Mouse (Mus musculus): Measurements from ENCODE around the gene Scarb1. TPM values are rescaled to one million over a fixed set of nuclear protein-coding genes. Genes with fewer than 3 reads are reported as not detected.
A peak's percentile ranks its signal among the peaks of the same experiment; 100 is the strongest.
"Not testable (repeated sequence)": the region's sequence is repeated elsewhere in the genome, so short reads cannot be mapped to it uniquely, and the experiment has no call there.

The Scarb1 gene
- polyA plus RNA-seq (2014; fragmentation: Nextera tagmentation; extraction: Ambion mirVana): 47.6 and 50.8 TPM in 2 replicates

DNA sequence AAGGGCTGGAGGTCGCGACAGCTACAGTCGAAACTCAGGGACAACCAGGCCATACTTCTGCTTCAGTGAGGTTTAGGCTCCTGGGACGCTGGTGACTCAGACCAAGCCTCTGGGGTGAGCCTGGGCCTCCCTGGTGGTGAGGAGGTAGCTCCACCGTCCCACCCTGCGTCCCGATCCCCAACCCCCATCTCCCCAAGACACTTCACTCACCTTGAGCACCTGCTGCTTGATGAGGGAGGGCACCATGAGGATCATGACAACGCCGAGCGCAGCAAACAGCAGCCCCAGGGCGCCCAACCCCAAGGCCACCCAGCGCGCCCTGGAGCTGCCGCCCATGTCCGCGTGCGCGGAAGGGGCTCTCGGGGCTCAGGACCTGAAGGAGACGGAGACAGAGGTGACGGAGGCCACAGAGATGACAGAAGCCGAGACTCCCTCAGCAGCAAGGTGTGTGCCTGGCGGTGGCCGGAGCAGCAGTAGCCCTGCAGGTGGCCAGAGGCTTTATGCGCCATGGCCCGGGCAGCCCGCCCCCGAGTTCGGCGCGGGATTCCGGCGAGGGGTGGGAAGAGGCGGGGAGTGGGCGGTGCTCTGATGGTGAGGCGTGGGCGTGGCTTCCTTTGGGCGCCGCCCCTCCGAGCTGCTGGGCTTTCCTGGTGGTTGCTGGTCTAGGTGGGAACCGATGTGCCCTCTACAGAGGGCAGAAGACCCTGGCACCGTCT lies at the start of gene Scarb1:
Scarb1 (minus strand) TSS at position 548 of the 716 bp plus-strand sequence.
- Histone ChIP-seq H3K27me3 (replicated peaks; ENCODE audit: control insufficient read depth, insufficient read depth, low read length) (no peaks in the 10 kb centered on the region), H3K4me3 (ENCODE audit: low read depth, low read length) (peak within 1 kb of the TSS; percentile 86), H3K27ac (ENCODE audit: low read depth) (no peak within 1 kb of the TSS; the same call in 1 of the 2 replicates), H3K4me2 (ENCODE audit: low read length) (peak within 1 kb of the TSS; percentile 77), H3K4me1 (replicated peaks; ENCODE audit: control insufficient read depth, insufficient read depth, low read length) (peaks cover 17% of the 10 kb centered on the region), H3K9me3 (ENCODE audit: control insufficient read depth, low read length) (no peaks in the 10 kb centered on the region), H3K36me3 (ENCODE audit: control insufficient read depth, insufficient read depth, low read length) (no peaks in the 10 kb centered on the region), H3K9ac (ENCODE audit: low read length) (peak within 1 kb of the TSS; percentile 67)
- DNase-seq (ENCODE audit: low spot score) (peak; percentile 95), ATAC-seq (replicated peaks; ENCODE audit: low FRiP score, low TSS enrichment, low read depth) (peak; percentile 89)
- under 1% methylated on average over 34 of the region's 42 CpGs for WGBS

DNA sequence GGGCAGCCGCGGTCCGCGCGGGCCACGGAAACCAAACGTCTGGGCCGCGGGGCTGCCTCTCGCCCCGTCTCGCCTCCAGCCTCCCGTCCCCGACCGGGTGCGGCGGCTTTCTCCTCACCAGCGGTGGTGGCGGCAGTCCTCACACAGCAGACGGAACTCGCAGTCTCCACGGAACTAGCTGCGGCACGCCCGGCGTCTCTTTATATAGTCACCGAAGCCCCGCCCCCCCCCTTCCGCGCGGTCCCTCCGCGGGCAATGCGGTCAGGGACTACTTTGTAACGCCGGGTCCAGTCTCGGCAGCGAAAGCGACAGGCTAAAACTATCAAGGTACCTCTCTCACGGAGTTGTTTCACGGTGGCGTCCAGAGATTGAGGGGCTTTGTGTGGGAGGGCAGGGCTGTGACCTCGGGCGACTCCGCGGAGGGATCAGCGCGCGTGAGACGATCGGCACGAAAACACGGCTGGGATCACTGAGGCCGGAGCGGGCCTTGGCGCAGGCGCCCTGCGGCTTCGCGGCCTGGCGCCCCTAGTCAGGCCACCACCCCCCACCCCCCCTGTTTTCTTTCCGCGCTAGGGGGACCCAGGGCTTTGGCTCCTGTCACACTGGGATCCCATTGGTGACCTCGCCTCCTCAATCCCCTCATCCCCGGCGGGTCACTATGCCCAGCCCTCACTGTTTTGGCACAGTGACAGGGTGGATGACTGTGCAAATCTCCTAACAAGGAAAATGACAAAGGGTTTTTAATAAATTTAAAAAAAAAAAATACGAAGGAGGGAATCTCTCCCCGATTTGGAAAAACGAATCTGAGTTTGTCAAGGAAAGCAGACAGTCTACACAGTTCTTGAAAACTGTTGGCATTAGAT lies 48.9 kb upstream of the Scarb1 start, which contains the start of gene Ubc:
Ubc (minus strand) TSS at position 624 of the 863 bp plus-strand sequence.
- Histone ChIP-seq H3K9me3 (ENCODE audit: control insufficient read depth, low read length) (no peaks in the 10 kb centered on the region), H3K27ac (ENCODE audit: low read depth) (peak within 1 kb of the TSS; percentile 92), H3K36me3 (ENCODE audit: control insufficient read depth, insufficient read depth, low read length) (peaks cover 19% of the 10 kb centered on the region), H3K4me3 (ENCODE audit: low read depth, low read length) (peak within 1 kb of the TSS; percentile 99), H3K27me3 (replicated peaks; ENCODE audit: control insufficient read depth, insufficient read depth, low read length) (no peaks in the 10 kb centered on the region), H3K4me2 (ENCODE audit: low read length) (peak within 1 kb of the TSS; percentile 84), H3K4me1 (replicated peaks; ENCODE audit: control insufficient read depth, insufficient read depth, low read length) (peaks cover 26% of the 10 kb centered on the region), H3K9ac (ENCODE audit: low read length) (peak within 1 kb of the TSS; percentile 100)
- peak; percentile 59 for ATAC-seq (replicated peaks; ENCODE audit: low FRiP score, low TSS enrichment, low read depth)
- DNase-seq (ENCODE audit: low spot score): peak; percentile 99
- under 1% methylated on average over 68 of the region's 69 CpGs for WGBS

- Histone ChIP-seq H3K9me3 (ENCODE audit: control insufficient read depth, low read length) (no peaks in the 10 kb centered on the region), H3K4me2 (ENCODE audit: low read length) (peak within 1 kb of the TSS; percentile 84), H3K9ac (ENCODE audit: low read length) (peak within 1 kb of the TSS; percentile 100), H3K4me3 (ENCODE audit: low read depth, low read length) (peak within 1 kb of the TSS; percentile 99), H3K27ac (ENCODE audit: low read depth) (peak within 1 kb of the TSS; percentile 92), H3K36me3 (ENCODE audit: control insufficient read depth, insufficient read depth, low read length) (peaks cover 26% of the 10 kb centered on the region), H3K27me3 (replicated peaks; ENCODE audit: control insufficient read depth, insufficient read depth, low read length) (no peaks in the 10 kb centered on the region), H3K4me1 (replicated peaks; ENCODE audit: control insufficient read depth, insufficient read depth, low read length) (peaks cover 21% of the 10 kb centered on the region)
- WGBS: under 1% methylated on average over 41 of the region's 41 CpGs
- DNase-seq (ENCODE audit: low spot score): peak; percentile 91
- peak; percentile 22 for ATAC-seq (replicated peaks; ENCODE audit: low FRiP score, low TSS enrichment, low read depth)
Observed at GRCm38 (mm10) chr5:125389131-125389578, 48.3 kb upstream of the Scarb1 start, which contains the start of gene Gm10382. Gm10382 (plus strand) TSS chr5:125389322.

DNA sequence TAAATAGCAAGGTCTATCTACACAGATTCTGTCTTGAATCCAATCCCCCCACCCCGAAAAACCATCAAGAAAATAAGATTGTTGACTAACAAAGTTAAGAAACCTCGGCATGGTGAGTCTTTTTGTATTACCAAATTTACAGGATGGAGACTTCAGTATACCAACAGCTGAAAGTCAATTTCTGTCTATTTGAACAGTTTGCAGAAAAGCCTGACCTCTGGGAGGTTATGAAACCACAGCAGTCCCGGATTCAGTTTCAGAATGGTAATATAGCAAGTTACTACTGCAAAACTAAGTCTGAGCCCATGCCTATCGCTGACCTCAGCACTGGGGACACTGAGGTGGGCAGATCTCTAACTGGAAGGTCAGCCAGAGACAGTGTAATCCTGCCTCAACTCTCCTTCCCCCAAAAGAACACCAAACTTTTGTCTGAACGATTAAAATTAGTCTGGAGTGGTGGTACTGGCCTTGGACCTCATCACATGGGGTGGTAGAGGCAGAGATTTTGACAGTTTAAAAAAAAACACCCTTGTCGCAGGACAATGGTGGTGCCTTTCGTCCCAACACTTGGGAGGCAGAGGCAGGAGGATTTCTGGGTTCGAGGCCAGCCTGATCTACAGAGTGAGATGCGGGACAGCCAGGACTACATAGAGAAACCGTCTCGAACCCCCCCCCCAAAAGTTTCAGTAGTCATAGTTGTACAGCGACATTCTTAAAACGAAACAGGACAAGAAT lies 47.6 kb upstream of the Scarb1 start:
- WGBS: 21% methylated on average over 13 of the region's 13 CpGs
- H3K9ac ChIP-seq (ENCODE audit: low read length): peak overlapping the region; percentile 100
- H3K36me3 ChIP-seq (ENCODE audit: control insufficient read depth, insufficient read depth, low read length): peaks cover 32% of the 10 kb centered on the region
- peak overlapping the region; percentile 92; the same call in 1 of the 2 replicates for H3K27ac ChIP-seq (ENCODE audit: low read depth)
- DNase-seq (ENCODE audit: low spot score) (no peak), ATAC-seq (replicated peaks; ENCODE audit: low FRiP score, low TSS enrichment, low read depth) (no peak)
- peaks cover 15% of the 10 kb centered on the region; the same call in 1 of the 2 replicates for H3K4me1 ChIP-seq (replicated peaks; ENCODE audit: control insufficient read depth, insufficient read depth, low read length)
- H3K27me3 ChIP-seq (replicated peaks; ENCODE audit: control insufficient read depth, insufficient read depth, low read length): no peaks in the 10 kb centered on the region
- no peaks in the 10 kb centered on the region for H3K9me3 ChIP-seq (ENCODE audit: control insufficient read depth, low read length)
- H3K4me3 ChIP-seq (ENCODE audit: low read depth, low read length): peak overlapping the region; percentile 99
- H3K4me2 ChIP-seq (ENCODE audit: low read length): peak overlapping the region; percentile 84

- ATAC-seq (replicated peaks; ENCODE audit: low FRiP score, low TSS enrichment, low read depth); H3K4me2 ChIP-seq (ENCODE audit: low read length); H3K27ac ChIP-seq (ENCODE audit: low read depth); H3K27me3 ChIP-seq (replicated peaks; ENCODE audit: control insufficient read depth, insufficient read depth, low read length); H3K9me3 ChIP-seq (ENCODE audit: control insufficient read depth, low read length); H3K4me1 ChIP-seq (replicated peaks; ENCODE audit: control insufficient read depth, insufficient read depth, low read length); H3K4me3 ChIP-seq (ENCODE audit: low read depth, low read length); H3K9ac ChIP-seq (ENCODE audit: low read length); DNase-seq (ENCODE audit: low spot score): not testable (repeated sequence)
- WGBS: 94% methylated on average over 4 of the region's 6 CpGs
- H3K36me3 ChIP-seq (ENCODE audit: control insufficient read depth, insufficient read depth, low read length): peaks cover 32% of the 10 kb centered on the region
Observed at GRCm38 (mm10) chr5:125387295-125387694, 46.4 kb upstream of the Scarb1 start.

- Histone ChIP-seq H3K27me3 (replicated peaks; ENCODE audit: control insufficient read depth, insufficient read depth, low read length) (no peaks in the 10 kb centered on the region), H3K9me3 (ENCODE audit: control insufficient read depth, low read length) (no peaks in the 10 kb centered on the region), H3K36me3 (ENCODE audit: control insufficient read depth, insufficient read depth, low read length) (peaks cover 32% of the 10 kb centered on the region), H3K4me2 (ENCODE audit: low read length) (no peak overlapping the region), H3K9ac (ENCODE audit: low read length) (no peak overlapping the region), H3K4me3 (ENCODE audit: low read depth, low read length) (no peak overlapping the region), H3K4me1 (replicated peaks; ENCODE audit: control insufficient read depth, insufficient read depth, low read length) (peaks cover 3% of the 10 kb centered on the region; the same call in 1 of the 2 replicates), H3K27ac (ENCODE audit: low read depth) (no peak overlapping the region)
- DNase-seq (ENCODE audit: low spot score) (no peak), ATAC-seq (replicated peaks; ENCODE audit: low FRiP score, low TSS enrichment, low read depth) (no peak)
- 80% methylated on average over 8 of the region's 8 CpGs for WGBS
Observed at GRCm38 (mm10) chr5:125385215-125385940, 44.5 kb upstream of the Scarb1 start.

- Histone ChIP-seq H3K4me2 (ENCODE audit: low read length) (no peak overlapping the region), H3K36me3 (ENCODE audit: control insufficient read depth, insufficient read depth, low read length) (peaks cover 32% of the 10 kb centered on the region), H3K27me3 (replicated peaks; ENCODE audit: control insufficient read depth, insufficient read depth, low read length) (no peaks in the 10 kb centered on the region), H3K9me3 (ENCODE audit: control insufficient read depth, low read length) (no peaks in the 10 kb centered on the region), H3K4me3 (ENCODE audit: low read depth, low read length) (no peak overlapping the region), H3K27ac (ENCODE audit: low read depth) (no peak overlapping the region), H3K4me1 (replicated peaks; ENCODE audit: control insufficient read depth, insufficient read depth, low read length) (0 out of 2 replicates have a peak, but pooled peaks cover 3% of the 10 kb centered on the region), H3K9ac (ENCODE audit: low read length) (no peak overlapping the region)
- DNase-seq (ENCODE audit: low spot score): no peak
- ATAC-seq (replicated peaks; ENCODE audit: low FRiP score, low TSS enrichment, low read depth): no peak
- WGBS: 83% methylated on average over 2 of the region's 2 CpGs
Observed at GRCm38 (mm10) chr5:125384512-125385214, 43.8 kb upstream of the Scarb1 start.
